Mouse (Mus musculus) urinary bladder, postnatal 14 days (tissue): ENCODE measurements around the gene Rab8a.

Source experiments
- DNase-seq: peaks from one replicate; pipeline ENCODE4 v3.0.0; 2021; ENCODE audit warnings: low spot score

The Rab8a gene

DNA sequence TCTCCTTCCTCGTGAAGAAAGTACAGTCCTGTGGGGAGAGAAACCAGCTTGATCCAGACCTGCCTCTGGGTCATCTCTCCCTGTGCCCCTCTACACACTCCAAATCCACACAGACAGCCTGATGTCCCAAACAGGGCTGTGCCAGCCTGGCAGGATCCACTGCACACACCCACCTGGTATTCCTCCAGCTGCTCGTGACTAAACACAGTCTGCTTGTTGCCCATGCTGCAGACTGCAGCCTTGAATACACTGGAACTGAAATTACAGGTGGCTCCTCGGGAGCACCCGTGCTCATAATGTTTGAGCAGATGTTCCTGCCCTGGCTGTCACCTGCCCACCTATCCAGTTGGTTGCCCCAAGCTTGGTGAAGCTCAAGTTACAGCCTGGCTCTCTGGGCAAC, 51.8 kb downstream of the Rab8a start, which contains the start of gene Cib3:
TSS of gene Cib3 (minus strand) at position 87 of the 400 bp plus-strand sequence.
- DNase-seq, result no peak

DNA sequence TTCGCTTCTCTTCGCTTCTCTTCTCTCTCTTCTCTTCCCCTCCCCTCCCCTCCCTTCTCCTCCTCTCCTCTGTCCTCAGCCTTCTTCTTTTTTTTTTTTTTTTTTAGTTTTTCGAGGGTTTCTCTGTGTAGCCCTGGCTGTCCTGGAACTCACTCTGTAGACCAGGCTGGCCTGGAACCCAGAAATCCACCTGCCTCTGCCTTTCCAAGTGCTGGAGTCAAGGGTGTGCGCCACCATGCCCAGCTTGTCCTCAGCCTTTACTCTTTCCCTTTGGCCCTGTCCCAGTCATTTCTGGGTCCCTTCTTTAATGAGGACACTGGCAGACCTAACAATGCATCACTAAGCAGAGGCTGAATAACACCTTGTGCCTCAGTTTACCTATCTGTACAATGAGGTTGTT, 52.5 kb downstream of the Rab8a start, which contains the start of gene Gm11034:
TSS of gene Gm11034 (minus strand) at position 101 of the 400 bp plus-strand sequence.
- no peak for DNase-seq

GRCm38 (mm10) chr8:72215060-72215459, 54.1 kb downstream of the Rab8a start:
- no peak for DNase-seq

GRCm38 (mm10) chr8:72215871-72216270, 54.9 kb downstream of the Rab8a start:
- no peak for DNase-seq

DNA sequence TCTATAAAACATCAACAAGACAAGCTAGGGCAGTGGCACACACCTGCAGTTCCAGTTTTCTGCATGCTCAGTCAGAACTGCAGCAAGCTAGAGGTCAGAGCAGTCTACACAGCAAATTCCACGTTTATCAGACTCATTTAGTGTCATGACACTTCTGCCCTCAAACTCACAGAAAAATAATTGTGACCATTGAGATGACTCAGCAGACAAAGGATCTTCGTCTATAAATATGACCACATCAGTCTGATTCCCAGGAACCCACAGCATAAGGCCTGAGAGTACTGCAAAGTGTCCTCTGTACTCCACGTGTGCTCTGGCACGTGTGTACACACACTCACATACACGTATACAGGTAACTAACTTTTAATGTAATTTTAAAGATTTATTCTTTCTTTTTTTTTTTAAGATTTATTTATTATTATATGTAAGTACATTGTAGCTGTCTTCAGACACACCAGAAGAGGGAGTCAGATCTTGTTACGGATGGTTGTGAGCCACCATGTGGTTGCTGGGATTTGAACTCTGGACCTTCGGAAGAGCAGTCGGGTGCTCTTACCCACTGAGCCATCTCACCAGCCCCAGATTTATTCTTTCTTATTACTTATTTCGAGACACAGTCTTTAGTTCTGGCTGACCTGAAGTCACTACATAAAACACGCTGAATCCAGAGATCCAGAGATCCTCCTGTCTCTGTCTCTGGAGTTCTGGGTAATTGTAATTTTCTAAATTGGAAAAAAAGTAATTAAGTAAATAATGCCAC, 58.0 kb downstream of the Rab8a start:
- no peak for DNase-seq

DNA sequence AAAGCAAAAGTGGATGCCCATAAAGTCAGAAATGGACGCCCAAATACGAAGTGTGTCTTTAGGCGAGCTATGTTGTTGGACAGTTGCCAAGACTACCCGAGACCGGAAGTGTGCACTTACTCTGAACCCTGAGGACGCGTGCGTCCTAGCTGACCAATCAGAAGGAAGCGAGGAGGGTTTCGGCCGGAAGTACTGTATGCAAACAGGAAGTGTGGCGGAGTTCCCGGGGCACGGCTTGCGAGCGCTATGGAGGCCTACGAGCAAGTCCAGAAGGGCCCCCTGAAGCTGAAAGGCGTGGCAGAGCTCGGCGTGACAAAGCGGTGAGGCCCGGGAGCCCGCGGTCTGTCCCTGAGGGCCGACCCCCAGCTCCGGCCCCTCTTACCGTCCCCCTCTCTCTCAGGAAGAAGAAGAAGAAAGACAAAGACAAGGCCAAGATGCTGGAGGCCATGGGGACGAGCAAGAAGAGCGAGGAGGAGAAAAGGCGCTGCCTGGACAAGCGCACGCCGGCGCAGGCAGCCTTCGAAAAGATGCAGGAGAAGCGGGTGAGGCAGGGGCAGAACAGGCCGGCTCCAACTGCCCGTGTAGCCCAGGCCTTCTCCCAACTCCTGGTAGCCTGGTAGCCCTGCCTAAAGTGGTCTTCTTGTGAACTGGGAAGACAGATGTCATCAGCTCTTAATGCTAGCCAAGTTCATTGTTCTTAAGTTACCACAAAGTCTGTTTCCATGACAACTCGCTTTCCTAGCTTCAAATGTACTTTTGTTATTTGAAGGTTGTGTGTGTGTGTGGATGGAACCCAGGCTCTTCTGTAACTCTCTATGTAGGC, 58.8 kb downstream of the Rab8a start, which contains the start of gene Fam32a:
TSS of gene Fam32a (plus strand) at position 190 of the 823 bp plus-strand sequence.
- peak; percentile 89 for DNase-seq

DNA sequence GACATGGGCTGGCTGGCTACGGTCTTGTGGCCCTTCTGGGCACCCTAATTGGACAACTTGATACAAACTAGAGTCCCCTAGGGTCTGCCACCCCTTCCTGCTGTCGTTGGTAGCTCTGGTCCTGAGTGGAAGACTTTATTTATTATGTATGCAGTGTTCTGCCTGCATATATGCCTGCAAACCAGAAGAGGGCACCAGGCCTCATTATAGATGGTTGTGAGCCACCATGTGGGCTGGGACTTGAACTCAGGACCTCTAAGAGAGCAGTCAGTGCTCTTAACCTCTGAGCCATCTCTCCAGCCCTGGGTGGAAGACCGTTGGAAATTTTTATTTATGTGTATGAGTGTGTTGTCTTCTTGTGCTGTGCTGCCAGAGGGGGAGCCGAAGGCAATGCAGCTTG, 59.8 kb downstream of the Rab8a start:
- DNase-seq, result no peak

GRCm38 (mm10) chr8:72222656-72223055, 61.7 kb downstream of the Rab8a start:
- DNase-seq, result no peak
